Mouse (Mus musculus) neutrophil, adult 59 days (primary cell): ENCODE results near the gene Prkd1. TPM values are rescaled to one million over a fixed set of nuclear protein-coding genes. Genes with fewer than 3 reads are reported as not detected.

Experiments used
- total RNA-seq, 2 experiments: library from RNA; stranded (reverse); gene quantifications; 1 replicate in 1 of 2; 2 replicates in 1 of 2; pipeline ENCODE4 v1.2.4; 2023

The Prkd1 gene
- not detected for total RNA-seq

DNA sequence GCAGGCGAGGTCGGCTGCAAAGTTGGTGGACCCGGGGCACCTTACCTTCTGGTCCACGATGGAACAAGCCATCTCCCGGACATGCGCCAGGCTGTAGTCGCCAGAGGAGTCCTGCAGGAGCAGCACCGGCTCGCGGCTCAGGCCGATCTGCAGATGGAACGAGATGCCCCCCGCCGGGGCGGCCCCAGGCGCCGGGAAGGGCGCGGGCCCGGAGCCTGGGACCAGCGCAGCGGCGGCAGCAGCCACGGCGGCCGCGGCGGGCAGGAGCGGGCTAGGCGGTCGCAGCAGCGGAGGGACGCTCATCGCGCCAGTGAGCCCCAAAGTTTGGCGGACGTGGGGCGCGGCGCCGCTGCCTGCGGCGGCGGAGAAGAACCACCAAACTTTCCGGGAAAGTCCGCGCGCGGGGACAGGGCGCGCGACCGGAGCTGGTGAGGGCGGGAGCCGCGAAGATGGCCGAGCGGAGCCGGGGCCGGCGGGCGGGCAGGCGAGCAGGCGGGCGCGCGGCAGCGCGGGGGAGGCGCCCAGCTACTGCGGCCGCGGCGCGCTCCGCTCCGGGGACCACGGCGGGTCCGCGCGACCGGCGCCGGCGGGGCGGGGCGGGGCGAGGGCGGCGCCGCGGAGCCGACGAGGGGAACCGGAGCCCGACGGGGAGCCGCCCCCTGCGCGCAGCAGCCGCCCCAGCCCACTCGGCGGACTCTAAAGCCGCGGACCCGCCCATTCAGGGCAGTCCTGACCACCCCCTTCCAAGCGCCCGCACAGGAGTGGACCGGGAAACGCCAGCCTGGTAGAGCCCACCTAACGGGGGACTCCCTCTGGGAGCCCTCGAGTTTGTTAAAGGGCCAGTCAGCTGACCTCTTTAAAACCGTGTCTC lies at the start of gene Prkd1:
Prkd1 (minus strand) TSS at position 428 of the 871 bp plus-strand sequence.

